Mouse (Mus musculus): ENCODE measurements around the gene Trim46. TPM values are rescaled to one million over a fixed set of nuclear protein-coding genes. Genes with fewer than 3 reads are reported as not detected.
A peak's percentile ranks its signal among the peaks of the same experiment; 100 is the strongest.

Gene Trim46
- polyA plus RNA-seq, 1 experiment from 2014 or later: 7.1 TPM

DNA sequence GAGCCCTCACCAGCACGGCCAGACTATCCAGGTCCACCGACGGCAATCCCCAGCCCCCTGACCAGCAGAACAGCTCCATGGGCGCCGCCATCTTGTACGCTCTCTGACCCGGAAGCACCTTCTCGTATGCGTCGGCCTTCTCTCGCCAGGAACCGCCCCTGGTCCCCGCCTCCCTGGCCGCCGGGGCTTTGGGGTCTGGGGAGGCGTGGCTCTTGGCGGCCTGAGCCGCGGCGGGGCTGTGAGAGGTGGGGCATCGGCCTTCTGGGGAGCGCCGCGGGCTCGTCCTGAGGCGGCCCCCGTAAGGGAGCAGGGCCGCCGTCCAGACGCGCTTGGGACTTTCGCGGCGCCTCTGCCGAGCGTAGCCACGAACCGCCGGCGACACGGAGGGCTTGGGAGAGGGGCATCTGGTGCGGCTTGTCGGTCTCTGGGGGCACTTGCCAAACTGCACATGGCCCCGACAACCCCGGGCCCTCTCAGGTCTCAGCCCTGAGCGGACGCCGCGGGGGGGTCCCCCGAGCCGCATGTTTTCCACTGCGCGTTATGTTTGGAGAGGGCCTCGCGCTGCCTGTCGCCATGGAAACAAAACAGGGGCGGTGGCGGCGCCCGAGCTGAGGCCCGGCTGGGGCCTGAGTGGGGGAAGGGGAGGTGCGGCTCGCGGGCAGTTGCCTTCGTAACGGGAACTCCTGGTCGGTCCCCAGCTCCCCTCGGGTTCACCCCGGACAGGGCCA is 32.1 kb downstream of the Trim46 start:
- DNase-seq (ENCODE audit: low spot score, missing footprints): peak; percentile 99
- H3K36me3 ChIP-seq (ENCODE audit: control insufficient read depth, insufficient read depth, low read length): peaks cover 5% of the 10 kb centered on the region
- no peaks in the 10 kb centered on the region for H3K27me3 ChIP-seq (ENCODE audit: control insufficient read depth, insufficient read depth, low read length)
- peak overlapping the region; percentile 82 for H3K4me2 ChIP-seq
- H3K27ac ChIP-seq (ENCODE audit: low read depth, low read length): peak overlapping the region; percentile 98
- peak overlapping the region; percentile 72 for H3K9ac ChIP-seq (ENCODE audit: low read length)
- no peaks in the 10 kb centered on the region for H3K9me3 ChIP-seq (ENCODE audit: control insufficient read depth, low read length)
- peak overlapping the region; percentile 81 for H3K4me3 ChIP-seq (ENCODE audit: low read depth, low read length)
- H3K4me1 ChIP-seq (ENCODE audit: control insufficient read depth, insufficient read depth, low read length): peaks cover 29% of the 10 kb centered on the region
- under 1% methylated on average over 67 of the region's 69 CpGs for WGBS
- ATAC-seq (ENCODE audit: low FRiP score): peak; percentile 89

DNA sequence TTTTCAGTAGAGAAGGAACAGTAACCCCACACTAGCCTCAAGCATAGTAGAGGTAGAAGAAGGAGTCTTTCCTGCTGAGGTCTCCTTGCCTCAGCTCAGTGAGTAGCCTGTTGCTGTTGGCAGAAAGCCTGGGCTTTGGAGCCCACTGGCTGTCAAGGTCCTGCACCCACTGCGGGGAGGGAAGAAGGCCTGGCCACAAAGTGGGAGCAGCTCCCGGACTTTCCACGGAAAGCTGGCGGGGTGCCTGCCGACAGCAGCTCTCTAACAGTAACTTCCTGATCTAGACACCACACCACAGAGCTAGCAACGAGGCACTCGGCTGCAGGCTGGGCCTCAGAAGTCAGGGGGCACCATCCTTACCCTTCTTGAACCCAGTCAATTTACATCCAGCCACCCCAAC is 35.4 kb downstream of the Trim46 start:
- Histone ChIP-seq H3K4me2 (no peak overlapping the region), H3K27me3 (ENCODE audit: control insufficient read depth, insufficient read depth, low read length) (no peaks in the 10 kb centered on the region), H3K4me1 (ENCODE audit: control insufficient read depth, insufficient read depth, low read length) (peaks cover 14% of the 10 kb centered on the region), H3K9me3 (ENCODE audit: control insufficient read depth, low read length) (no peaks in the 10 kb centered on the region), H3K27ac (ENCODE audit: low read depth, low read length) (no peak overlapping the region), H3K9ac (ENCODE audit: low read length) (no peak overlapping the region), H3K4me3 (ENCODE audit: low read depth, low read length) (no peak overlapping the region), H3K36me3 (ENCODE audit: control insufficient read depth, insufficient read depth, low read length) (peaks cover 20% of the 10 kb centered on the region)
- ATAC-seq (ENCODE audit: low FRiP score) (no peak), DNase-seq (ENCODE audit: low spot score, missing footprints) (no peak)
- 91% methylated on average over 7 of the region's 7 CpGs for whole genome bisulfite sequencing

DNA sequence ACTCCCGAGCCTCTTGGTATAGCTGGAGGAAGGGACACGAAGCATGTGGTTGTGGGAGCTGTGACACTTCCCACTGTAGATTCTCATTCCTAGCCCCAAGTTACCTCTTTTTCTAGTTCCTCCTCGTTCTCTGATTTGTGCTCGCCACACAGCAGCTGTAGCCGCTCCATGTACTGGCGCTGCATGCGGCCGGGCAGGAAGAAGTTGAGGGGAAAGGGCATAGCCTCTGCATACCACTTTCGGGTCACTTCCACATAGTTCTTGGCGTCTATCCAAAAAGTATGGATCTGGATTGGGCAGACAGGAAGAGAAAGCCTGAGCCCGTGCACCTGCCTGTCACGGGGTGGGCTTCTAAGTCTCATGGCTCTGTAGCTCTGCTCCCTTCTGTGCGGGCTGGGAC is 35.9 kb downstream of the Trim46 start:
- no peaks in the 10 kb centered on the region for H3K27me3 ChIP-seq (ENCODE audit: control insufficient read depth, insufficient read depth, low read length)
- peaks cover 20% of the 10 kb centered on the region for H3K36me3 ChIP-seq (ENCODE audit: control insufficient read depth, insufficient read depth, low read length)
- H3K9ac ChIP-seq (ENCODE audit: low read length): no peak overlapping the region
- DNase-seq (ENCODE audit: low spot score, missing footprints) (no peak), ATAC-seq (ENCODE audit: low FRiP score) (no peak)
- no peak overlapping the region for H3K4me2 ChIP-seq
- H3K27ac ChIP-seq (ENCODE audit: low read depth, low read length): no peak overlapping the region
- no peak overlapping the region for H3K4me3 ChIP-seq (ENCODE audit: low read depth, low read length)
- no peaks in the 10 kb centered on the region for H3K9me3 ChIP-seq (ENCODE audit: control insufficient read depth, low read length)
- peaks cover 9% of the 10 kb centered on the region for H3K4me1 ChIP-seq (ENCODE audit: control insufficient read depth, insufficient read depth, low read length)
- WGBS: 89% methylated on average over 13 of the region's 13 CpGs

DNA sequence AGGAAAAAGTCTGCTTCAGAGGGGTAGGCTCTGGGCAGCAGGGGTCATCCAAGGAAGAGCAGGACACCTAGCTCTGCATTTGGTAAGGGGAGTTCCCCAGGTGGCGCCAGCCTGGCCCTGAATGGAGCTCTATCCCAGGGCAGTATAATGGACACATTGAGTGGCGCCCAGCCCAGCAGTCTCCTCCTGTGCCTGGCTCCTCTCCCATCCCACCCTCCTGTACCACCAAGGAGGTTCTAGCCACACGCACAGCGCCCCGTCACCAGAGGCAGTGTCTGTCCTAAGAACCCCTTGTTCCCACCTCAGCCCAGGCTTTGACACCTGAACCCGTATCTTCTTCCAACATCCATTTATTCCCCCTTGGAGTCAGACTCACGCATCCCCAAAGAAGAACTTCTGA is 36.4 kb downstream of the Trim46 start:
- ATAC-seq (ENCODE audit: low FRiP score) (no peak), DNase-seq (ENCODE audit: low spot score, missing footprints) (no peak)
- H3K4me1 ChIP-seq (ENCODE audit: control insufficient read depth, insufficient read depth, low read length): peaks cover 7% of the 10 kb centered on the region
- no peaks in the 10 kb centered on the region for H3K27me3 ChIP-seq (ENCODE audit: control insufficient read depth, insufficient read depth, low read length)
- no peak overlapping the region for H3K27ac ChIP-seq (ENCODE audit: low read depth, low read length)
- no peaks in the 10 kb centered on the region for H3K9me3 ChIP-seq (ENCODE audit: control insufficient read depth, low read length)
- no peak overlapping the region for H3K4me3 ChIP-seq (ENCODE audit: low read depth, low read length)
- H3K4me2 ChIP-seq: no peak overlapping the region
- H3K9ac ChIP-seq (ENCODE audit: low read length): no peak overlapping the region
- WGBS: 86% methylated on average over 7 of the region's 7 CpGs
- H3K36me3 ChIP-seq (ENCODE audit: control insufficient read depth, insufficient read depth, low read length): peaks cover 20% of the 10 kb centered on the region

DNA sequence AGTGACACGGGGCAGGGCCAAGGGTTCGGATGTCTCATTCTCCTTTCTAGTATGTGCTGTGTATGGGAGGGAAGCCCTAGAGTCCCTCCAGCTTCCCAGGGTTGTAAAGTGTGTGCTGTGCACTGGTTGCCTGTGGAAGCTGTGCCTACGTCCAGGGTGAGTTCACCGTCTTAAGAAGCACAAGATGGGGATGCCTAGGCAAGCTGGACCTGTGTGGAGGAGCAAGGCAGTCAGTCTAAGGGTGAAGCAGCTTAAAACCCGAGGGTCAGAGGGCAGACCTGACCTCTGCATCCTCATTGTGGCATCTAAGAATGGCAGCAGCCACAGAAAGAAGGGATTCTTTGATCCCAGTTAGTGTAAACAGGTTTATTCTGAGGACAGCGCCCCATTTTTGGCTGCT is 37.4 kb downstream of the Trim46 start:
- Histone ChIP-seq H3K9me3 (ENCODE audit: control insufficient read depth, low read length) (no peaks in the 10 kb centered on the region), H3K4me2 (no peak overlapping the region), H3K4me3 (ENCODE audit: low read depth, low read length) (no peak overlapping the region), H3K36me3 (ENCODE audit: control insufficient read depth, insufficient read depth, low read length) (peaks cover 20% of the 10 kb centered on the region), H3K9ac (ENCODE audit: low read length) (no peak overlapping the region), H3K27me3 (ENCODE audit: control insufficient read depth, insufficient read depth, low read length) (no peaks in the 10 kb centered on the region), H3K4me1 (ENCODE audit: control insufficient read depth, insufficient read depth, low read length) (peaks cover 3% of the 10 kb centered on the region), H3K27ac (ENCODE audit: low read depth, low read length) (no peak overlapping the region)
- DNase-seq (ENCODE audit: low spot score, missing footprints) (no peak), ATAC-seq (ENCODE audit: low FRiP score) (no peak)
- WGBS: 85% methylated on average over 6 of the region's 6 CpGs

DNA sequence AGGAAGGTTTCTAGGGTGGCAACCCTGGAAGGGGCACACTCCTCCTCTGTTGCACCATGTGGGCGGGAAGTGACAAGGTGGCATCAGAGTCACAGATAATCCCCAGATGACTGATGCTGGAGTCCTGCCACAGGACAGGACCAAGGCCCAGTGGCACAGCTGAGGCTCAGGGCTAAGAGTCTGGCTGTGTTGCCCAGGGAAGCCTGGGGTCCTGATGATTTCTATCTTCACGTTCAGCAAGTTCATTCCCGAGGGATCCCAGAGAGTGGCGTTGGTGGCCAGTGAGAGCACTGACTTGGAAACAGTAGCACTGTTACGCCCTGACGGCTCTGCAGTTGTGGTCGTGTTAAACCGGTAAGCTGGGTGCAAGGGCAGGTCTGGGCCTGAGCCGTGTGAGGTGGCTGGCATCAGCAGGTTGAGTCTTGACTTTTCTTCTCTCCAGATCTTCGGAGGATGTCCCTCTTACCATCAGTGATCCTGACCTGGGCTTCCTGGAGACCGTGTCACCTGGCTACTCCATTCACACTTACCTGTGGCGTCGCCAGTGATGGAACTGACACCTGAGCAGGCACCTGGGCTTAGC is 37.9 kb downstream of the Trim46 start:
- no peaks in the 10 kb centered on the region for H3K9me3 ChIP-seq (ENCODE audit: control insufficient read depth, low read length)
- WGBS: 95% methylated on average over 13 of the region's 13 CpGs
- no peak overlapping the region for H3K9ac ChIP-seq (ENCODE audit: low read length)
- ATAC-seq (ENCODE audit: low FRiP score) (no peak), DNase-seq (ENCODE audit: low spot score, missing footprints) (no peak)
- H3K27me3 ChIP-seq (ENCODE audit: control insufficient read depth, insufficient read depth, low read length): no peaks in the 10 kb centered on the region
- peaks cover 20% of the 10 kb centered on the region for H3K36me3 ChIP-seq (ENCODE audit: control insufficient read depth, insufficient read depth, low read length)
- H3K4me3 ChIP-seq (ENCODE audit: low read depth, low read length): no peak overlapping the region
- no peak overlapping the region for H3K27ac ChIP-seq (ENCODE audit: low read depth, low read length)
- peaks cover 6% of the 10 kb centered on the region for H3K4me1 ChIP-seq (ENCODE audit: control insufficient read depth, insufficient read depth, low read length)
- no peak overlapping the region for H3K4me2 ChIP-seq

DNA sequence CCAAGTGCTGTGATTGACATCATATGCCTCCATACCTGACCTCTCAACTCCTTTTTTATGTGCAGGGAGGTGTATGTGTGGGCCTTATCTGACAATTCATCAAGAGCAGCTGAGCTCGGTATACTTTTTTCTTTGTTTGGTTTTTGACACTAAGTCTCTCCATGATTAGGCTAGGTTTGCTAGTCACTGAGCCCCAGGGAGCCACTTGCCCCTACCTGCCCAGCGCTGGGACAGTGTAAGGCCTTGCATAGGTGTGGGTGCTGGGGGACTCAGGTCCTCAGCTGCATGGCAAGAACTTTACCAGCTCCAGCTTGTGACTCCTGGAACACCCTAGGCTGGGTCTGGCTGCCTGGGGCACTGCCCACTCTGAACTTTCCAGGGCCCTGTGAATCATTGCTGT is 39.4 kb downstream of the Trim46 start:
- ATAC-seq (ENCODE audit: low FRiP score): no peak
- no peaks in the 10 kb centered on the region for H3K27me3 ChIP-seq (ENCODE audit: control insufficient read depth, insufficient read depth, low read length)
- no peaks in the 10 kb centered on the region for H3K9me3 ChIP-seq (ENCODE audit: control insufficient read depth, low read length)
- peaks cover 4% of the 10 kb centered on the region; the same call in 1 of the 2 replicates for H3K4me1 ChIP-seq (ENCODE audit: control insufficient read depth, insufficient read depth, low read length)
- no peak overlapping the region for H3K4me2 ChIP-seq
- WGBS: 92% methylated on average over 2 of the region's 2 CpGs
- H3K27ac ChIP-seq (ENCODE audit: low read depth, low read length): no peak overlapping the region
- no peak for DNase-seq (ENCODE audit: low spot score, missing footprints)
- peaks cover 20% of the 10 kb centered on the region for H3K36me3 ChIP-seq (ENCODE audit: control insufficient read depth, insufficient read depth, low read length)
- no peak overlapping the region for H3K4me3 ChIP-seq (ENCODE audit: low read depth, low read length)
- H3K9ac ChIP-seq (ENCODE audit: low read length): no peak overlapping the region

DNA sequence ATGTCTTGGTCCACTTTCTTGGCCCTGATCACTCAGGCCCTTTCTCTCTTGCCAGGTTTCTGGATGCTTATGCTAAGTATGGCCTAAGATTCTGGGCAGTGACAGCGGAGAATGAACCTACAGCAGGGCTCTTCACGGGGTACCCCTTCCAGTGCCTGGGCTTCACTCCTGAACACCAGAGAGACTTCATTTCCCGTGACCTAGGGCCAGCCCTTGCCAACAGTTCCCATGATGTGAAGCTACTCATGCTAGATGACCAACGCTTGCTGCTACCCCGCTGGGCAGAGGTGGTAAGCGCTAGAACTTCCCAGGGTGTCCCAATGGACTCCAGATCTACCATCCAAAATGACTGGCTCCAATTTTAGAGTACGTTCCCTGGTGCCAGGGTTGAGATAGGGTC is 40.0 kb downstream of the Trim46 start:
- Histone ChIP-seq H3K27ac (ENCODE audit: low read depth, low read length) (no peak overlapping the region), H3K36me3 (ENCODE audit: control insufficient read depth, insufficient read depth, low read length) (peaks cover 20% of the 10 kb centered on the region), H3K4me3 (ENCODE audit: low read depth, low read length) (no peak overlapping the region), H3K27me3 (ENCODE audit: control insufficient read depth, insufficient read depth, low read length) (no peaks in the 10 kb centered on the region), H3K9ac (ENCODE audit: low read length) (no peak overlapping the region), H3K9me3 (ENCODE audit: control insufficient read depth, low read length) (no peaks in the 10 kb centered on the region), H3K4me1 (ENCODE audit: control insufficient read depth, insufficient read depth, low read length) (peaks cover 4% of the 10 kb centered on the region; the same call in 1 of the 2 replicates), H3K4me2 (no peak overlapping the region)
- 92% methylated on average over 7 of the region's 7 CpGs for WGBS
- ATAC-seq (ENCODE audit: low FRiP score) (no peak), DNase-seq (ENCODE audit: low spot score, missing footprints) (no peak)

DNA sequence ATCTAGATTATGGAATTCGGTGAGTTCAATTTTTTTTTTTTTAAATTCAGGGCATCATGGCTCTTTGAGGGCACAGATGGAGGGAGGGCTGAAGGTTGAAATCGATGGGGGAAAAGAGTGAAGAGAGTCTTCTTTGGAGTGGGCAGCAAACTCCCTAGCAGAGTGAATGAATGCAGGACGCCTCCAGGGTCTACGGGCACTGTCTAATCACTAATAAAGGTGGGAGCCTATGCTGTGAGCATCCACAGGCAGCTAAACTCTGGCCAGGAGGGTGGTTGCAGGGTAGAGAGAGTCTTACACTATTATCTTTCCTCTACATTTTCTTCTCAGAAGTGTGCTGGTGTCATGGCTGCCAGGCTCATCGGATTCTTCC is 43.0 kb downstream of the Trim46 start:
- no peaks in the 10 kb centered on the region for H3K9me3 ChIP-seq (ENCODE audit: control insufficient read depth, low read length)
- no peak overlapping the region for H3K27ac ChIP-seq (ENCODE audit: low read depth, low read length)
- peaks cover 4% of the 10 kb centered on the region; the same call in 1 of the 2 replicates for H3K4me1 ChIP-seq (ENCODE audit: control insufficient read depth, insufficient read depth, low read length)
- 39% methylated on average over 5 of the region's 5 CpGs for WGBS
- ATAC-seq (ENCODE audit: low FRiP score) (peak; percentile 28), DNase-seq (ENCODE audit: low spot score, missing footprints) (no peak)
- peak overlapping the region; percentile 50 for H3K9ac ChIP-seq (ENCODE audit: low read length)
- peak overlapping the region; percentile 40 for H3K4me3 ChIP-seq (ENCODE audit: low read depth, low read length)
- H3K4me2 ChIP-seq: peak overlapping the region; percentile 52
- no peaks in the 10 kb centered on the region for H3K27me3 ChIP-seq (ENCODE audit: control insufficient read depth, insufficient read depth, low read length)
- H3K36me3 ChIP-seq (ENCODE audit: control insufficient read depth, insufficient read depth, low read length): peaks cover 9% of the 10 kb centered on the region; the same call in 1 of the 2 replicates
